Mouse (Mus musculus): ENCODE data around the gene Smarcd1. TPM values are rescaled to one million over a fixed set of nuclear protein-coding genes. Genes with fewer than 3 reads are reported as not detected.
A peak's percentile ranks its signal among the peaks of the same experiment; 100 is the strongest.

Smarcd1 gene
- total and polyA plus RNA-seq, 3 experiments = 20.1 to 39.0 (median 20.6) TPM

DNA sequence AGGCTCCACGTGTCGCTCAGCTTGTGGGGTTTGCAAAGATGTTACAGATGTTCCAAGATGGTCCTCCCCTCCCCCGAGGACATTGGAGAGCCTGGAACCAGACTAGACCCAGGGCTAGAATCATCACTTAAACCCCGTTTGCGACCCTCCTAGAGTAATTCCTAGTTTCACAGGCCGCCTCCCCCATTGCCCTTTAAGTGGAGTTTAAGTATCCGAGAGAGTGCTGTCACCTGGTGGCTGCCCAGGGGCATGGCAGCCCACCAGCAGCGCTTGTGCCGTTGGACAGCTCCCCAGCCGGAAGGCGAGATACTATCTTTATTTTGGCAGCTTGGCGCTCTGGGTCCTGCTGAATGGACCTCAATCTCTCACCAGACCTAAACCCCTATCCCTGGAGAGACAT, 33.0 kb upstream of the Smarcd1 start:
- DNase-seq = peak; percentile 71 to 77
- H3K79me2 ChIP-seq (replicated peaks; ENCODE audit: control insufficient read depth, insufficient read depth, low read length) = no peaks in the 10 kb centered on the region
- 4% methylated on average over 12 of the region's 12 CpGs for WGBS

DNA sequence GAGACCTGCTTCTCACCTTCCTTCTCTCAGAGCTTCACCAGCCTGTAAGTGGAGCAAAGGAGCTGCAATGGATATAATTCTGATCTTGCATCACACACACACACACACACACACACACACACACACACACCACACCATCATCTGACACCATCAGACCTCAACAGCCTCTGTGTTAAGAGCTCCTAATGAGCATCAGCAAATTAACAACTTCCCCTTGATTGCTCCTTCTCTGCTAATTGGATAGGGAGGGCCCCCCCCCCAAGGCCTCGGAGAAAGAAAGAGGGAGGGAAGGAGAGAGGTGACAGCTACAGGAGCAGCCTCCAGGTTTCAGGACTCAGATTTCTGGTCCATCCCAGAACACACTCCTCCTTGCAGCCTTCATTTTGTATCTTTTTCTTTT, 32.5 kb upstream of the Smarcd1 start:
- intact Hi-C loops (cut with DNase I) = loop anchor here (1.0 to 5.0 kb wide), 3 partner anchors 37 to 172 kb away; no protein-coding TSS in a partner anchor
- TF ChIP-seq EP300 (IDR thresholded peaks at IDR 0.05; ENCODE audit: insufficient read depth, low read depth, low read length) (no peak), CTCF (IDR thresholded peaks at IDR 0.05) (no peak), POLR2A (IDR thresholded peaks at IDR 0.05; ENCODE audit: insufficient read depth, low read depth, low read length) (no peak)
- 0% methylated on average over 1 of the region's 1 CpGs for WGBS

More for the DNA sequence above, 33.0 kb upstream of the Smarcd1 start:
- peaks cover 5% of the 10 kb centered on the region; the same call in 1 of the 2 replicates for H3K4me1 ChIP-seq (ENCODE audit: control insufficient read depth, insufficient read depth, low read length)
- intact Hi-C loops (cut with DNase I) = loop anchor here (1.0 to 5.0 kb wide), 3 partner anchors 37 to 172 kb away; no protein-coding TSS in a partner anchor
- peaks cover 20% of the 10 kb centered on the region for H3K27me3 ChIP-seq (ENCODE audit: control insufficient read depth, insufficient read depth, low read length)
- H3K27ac ChIP-seq = no peak overlapping the region
- no peak overlapping the region for H3K4me3 ChIP-seq
- H3K9ac ChIP-seq (ENCODE audit: low read depth, low read length) = no peak overlapping the region
- TF ChIP-seq POLR2A (IDR thresholded peaks at IDR 0.05; ENCODE audit: insufficient read depth, low read depth, low read length) (no peak), EP300 (IDR thresholded peaks at IDR 0.05; ENCODE audit: insufficient read depth, low read depth, low read length) (peak; percentile 78), CTCF (IDR thresholded peaks at IDR 0.05) (peak; percentile 100; the same call in 1 of the 2 replicates)
- H3K36me3 ChIP-seq (ENCODE audit: control insufficient read depth, insufficient read depth, low read length) = no peaks in the 10 kb centered on the region

DNA sequence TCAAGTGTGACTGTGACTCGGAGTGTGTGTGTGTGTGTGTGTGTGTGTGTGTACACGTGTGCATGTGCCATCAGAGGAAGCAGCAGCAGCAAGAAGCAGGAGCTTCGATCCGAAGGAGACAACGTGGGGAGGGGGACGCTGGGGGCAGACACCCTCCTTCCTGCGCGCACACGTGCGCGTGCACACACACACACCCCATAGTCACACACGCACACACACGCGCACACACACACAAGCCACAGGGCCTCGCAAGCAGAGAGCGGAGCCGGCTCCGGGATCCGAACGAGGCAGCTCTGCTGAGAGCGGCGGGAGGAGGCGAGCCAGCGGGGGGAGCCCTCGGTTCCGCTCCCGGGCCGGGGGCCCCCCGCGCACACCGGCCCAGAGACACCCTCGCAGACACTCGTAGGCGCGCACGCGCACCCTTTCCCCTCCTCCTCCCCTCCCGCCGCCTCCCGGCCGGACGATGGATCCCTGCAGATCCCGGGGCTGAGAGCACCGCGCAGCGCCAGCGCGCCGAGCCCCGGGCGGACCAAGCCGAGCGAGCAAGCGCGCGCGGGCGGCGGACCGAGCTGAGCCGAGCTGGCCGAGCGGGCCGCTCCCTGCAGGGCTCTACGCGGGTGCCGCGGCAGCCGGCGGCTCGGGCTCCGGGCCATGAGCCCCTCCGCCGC, 31.6 kb upstream of the Smarcd1 start, which contains the start of gene Asic1:
Gene Asic1 (plus strand): TSS at position 215 of the 668 bp plus-strand sequence.
- H3K36me3 ChIP-seq (ENCODE audit: control insufficient read depth, insufficient read depth, low read length) = no peaks in the 10 kb centered on the region
- WGBS = 2% methylated on average over 60 of the region's 74 CpGs
- TF ChIP-seq CTCF (IDR thresholded peaks at IDR 0.05) (peak; percentile 22; the same call in 1 of the 2 replicates), EP300 (IDR thresholded peaks at IDR 0.05; ENCODE audit: insufficient read depth, low read depth, low read length) (no peak)
- H3K4me3 ChIP-seq = peak within 1 kb of the TSS; percentile 54
- no peak within 1 kb of the TSS for H3K27ac ChIP-seq
- H3K79me2 ChIP-seq (replicated peaks; ENCODE audit: control insufficient read depth, insufficient read depth, low read length) = no peaks in the 10 kb centered on the region
- peaks cover 18% of the 10 kb centered on the region for H3K27me3 ChIP-seq (ENCODE audit: control insufficient read depth, insufficient read depth, low read length)
- peak within 1 kb of the TSS; percentile 44 for H3K9ac ChIP-seq (ENCODE audit: low read depth, low read length)
- peak; percentile 72 to 75 for DNase-seq
- intact Hi-C loops (cut with DNase I) = no loop called here
- peaks cover 3% of the 10 kb centered on the region; the same call in 1 of the 2 replicates for H3K4me1 ChIP-seq (ENCODE audit: control insufficient read depth, insufficient read depth, low read length)

More for the DNA sequence above, 32.5 kb upstream of the Smarcd1 start:
- no peak for DNase-seq
- H3K79me2 ChIP-seq (replicated peaks; ENCODE audit: control insufficient read depth, insufficient read depth, low read length) = no peaks in the 10 kb centered on the region
- H3K27me3 ChIP-seq (ENCODE audit: control insufficient read depth, insufficient read depth, low read length) = peaks cover 18% of the 10 kb centered on the region
- no peak overlapping the region for H3K4me3 ChIP-seq
- H3K36me3 ChIP-seq (ENCODE audit: control insufficient read depth, insufficient read depth, low read length) = no peaks in the 10 kb centered on the region
- no peak overlapping the region for H3K27ac ChIP-seq
- H3K9ac ChIP-seq (ENCODE audit: low read depth, low read length) = no peak overlapping the region
- H3K4me1 ChIP-seq (ENCODE audit: control insufficient read depth, insufficient read depth, low read length) = peaks cover 3% of the 10 kb centered on the region; the same call in 1 of the 2 replicates

DNA sequence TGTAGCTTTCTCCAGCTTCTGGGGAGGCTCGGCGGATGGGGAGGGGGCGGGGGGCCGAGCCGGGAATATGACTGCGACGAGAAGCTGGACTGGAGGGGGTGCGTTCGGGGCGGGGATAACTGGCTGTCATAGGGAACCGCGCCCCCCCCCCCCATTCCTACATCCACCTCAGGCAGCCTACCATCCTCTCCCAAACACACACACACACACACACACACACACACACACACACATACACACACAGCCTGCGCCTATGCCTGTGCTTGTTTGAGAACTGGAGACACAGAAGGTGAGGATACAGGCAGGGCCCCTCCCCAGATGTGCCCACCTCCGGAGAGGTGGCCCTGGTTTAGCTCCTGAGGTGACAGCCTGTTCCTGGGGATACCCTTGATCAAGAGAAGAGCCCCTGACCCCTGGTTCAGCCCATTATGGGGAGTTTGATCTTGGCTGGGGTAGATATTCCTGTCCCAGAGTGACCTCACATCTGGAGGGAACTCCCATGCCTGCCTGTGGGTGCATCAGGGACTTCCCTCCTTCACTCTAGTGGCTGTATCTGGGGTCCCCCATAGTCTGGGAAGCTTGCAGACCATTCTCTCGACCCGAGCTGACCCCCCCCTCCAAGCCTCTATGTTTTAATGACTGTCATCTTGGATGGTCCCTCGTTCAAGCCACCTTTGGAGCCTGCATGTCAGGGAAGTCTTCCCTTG, 30.8 kb upstream of the Smarcd1 start:
- intact Hi-C loops (cut with DNase I) = no loop called here
- no peak for DNase-seq
- no peak for TF ChIP-seq EP300 (IDR thresholded peaks at IDR 0.05; ENCODE audit: insufficient read depth, low read depth, low read length)
- TF ChIP-seq CTCF (IDR thresholded peaks at IDR 0.05) = no peak
- no peak for TF ChIP-seq POLR2A (IDR thresholded peaks at IDR 0.05; ENCODE audit: insufficient read depth, low read depth, low read length)
- peaks cover 3% of the 10 kb centered on the region; the same call in 1 of the 2 replicates for H3K4me1 ChIP-seq (ENCODE audit: control insufficient read depth, insufficient read depth, low read length)
- H3K27me3 ChIP-seq (ENCODE audit: control insufficient read depth, insufficient read depth, low read length) = peaks cover 14% of the 10 kb centered on the region
- H3K4me3 ChIP-seq = peak overlapping the region; percentile 54
- 17% methylated on average over 10 of the region's 17 CpGs for WGBS
- no peak overlapping the region for H3K27ac ChIP-seq
- no peaks in the 10 kb centered on the region for H3K36me3 ChIP-seq (ENCODE audit: control insufficient read depth, insufficient read depth, low read length)
- H3K79me2 ChIP-seq (replicated peaks; ENCODE audit: control insufficient read depth, insufficient read depth, low read length) = no peaks in the 10 kb centered on the region
- peak overlapping the region; percentile 44; the same call in 1 of the 2 replicates for H3K9ac ChIP-seq (ENCODE audit: low read depth, low read length)

DNA sequence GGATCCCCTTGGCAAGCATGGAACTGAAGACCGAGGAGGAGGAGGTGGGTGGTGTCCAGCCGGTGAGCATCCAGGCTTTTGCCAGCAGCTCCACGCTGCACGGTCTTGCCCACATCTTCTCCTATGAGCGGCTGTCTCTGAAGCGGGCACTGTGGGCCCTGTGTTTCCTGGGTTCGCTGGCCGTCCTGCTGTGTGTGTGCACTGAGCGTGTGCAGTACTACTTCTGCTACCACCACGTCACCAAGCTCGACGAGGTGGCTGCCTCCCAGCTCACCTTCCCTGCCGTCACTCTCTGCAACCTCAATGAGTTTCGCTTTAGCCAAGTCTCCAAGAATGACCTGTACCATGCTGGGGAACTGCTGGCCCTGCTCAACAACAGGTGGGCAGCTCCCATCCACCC, 30.1 kb upstream of the Smarcd1 start:
- 66% methylated on average over 14 of the region's 14 CpGs for WGBS
- intact Hi-C loops (cut with DNase I) = no loop called here
- peaks cover 12% of the 10 kb centered on the region for H3K27me3 ChIP-seq (ENCODE audit: control insufficient read depth, insufficient read depth, low read length)

More for the DNA sequence above, 30.1 kb upstream of the Smarcd1 start:
- Histone ChIP-seq H3K79me2 (replicated peaks; ENCODE audit: control insufficient read depth, insufficient read depth, low read length) (no peaks in the 10 kb centered on the region), H3K9ac (ENCODE audit: low read depth, low read length) (no peak overlapping the region), H3K36me3 (ENCODE audit: control insufficient read depth, insufficient read depth, low read length) (no peaks in the 10 kb centered on the region), H3K4me3 (no peak overlapping the region), H3K27ac (no peak overlapping the region), H3K4me1 (ENCODE audit: control insufficient read depth, insufficient read depth, low read length) (peaks cover 3% of the 10 kb centered on the region; the same call in 1 of the 2 replicates)
- no peak for TF ChIP-seq CTCF (IDR thresholded peaks at IDR 0.05)
- no peak for TF ChIP-seq POLR2A (IDR thresholded peaks at IDR 0.05; ENCODE audit: insufficient read depth, low read depth, low read length)
- TF ChIP-seq EP300 (IDR thresholded peaks at IDR 0.05; ENCODE audit: insufficient read depth, low read depth, low read length) = no peak
- DNase-seq = no peak
